Mouse (Mus musculus): Measurements from ENCODE around the gene Inhbe. TPM values are rescaled to one million over a fixed set of nuclear protein-coding genes. Genes with fewer than 3 reads are reported as not detected.

Inhbe gene
- polyA plus RNA-seq, 1 experiment from 2014 or later, result 0.07 TPM

- H3K27ac ChIP-seq (replicated peaks), result no peak overlapping the region
- H3K27me3 ChIP-seq, result no peaks in the 10 kb centered on the region
- ATAC-seq (ENCODE audit: insufficient number of reproducible peaks, low FRiP score, low TSS enrichment, low read depth), result no peak
- H3K4me2 ChIP-seq (replicated peaks), result no peak overlapping the region
- no peak overlapping the region for H3K4me3 ChIP-seq (replicated peaks)
- H3K9ac ChIP-seq, result no peak overlapping the region
- WGBS, result 73% methylated on average over 5 of the region's 5 CpGs
- no peaks in the 10 kb centered on the region for H3K9me3 ChIP-seq (replicated peaks)
- H3K36me3 ChIP-seq, result no peaks in the 10 kb centered on the region
- H3K4me1 ChIP-seq, result no peaks in the 10 kb centered on the region
These were observed 12.9 kb upstream of the Inhbe start for GRCm38 (mm10) chr10:127367116-127367515.

- H3K27ac ChIP-seq (replicated peaks), result no peak overlapping the region
- H3K4me1 ChIP-seq, result no peaks in the 10 kb centered on the region
- H3K4me2 ChIP-seq (replicated peaks), result no peak overlapping the region
- H3K36me3 ChIP-seq, result no peaks in the 10 kb centered on the region
- no peaks in the 10 kb centered on the region for H3K9me3 ChIP-seq (replicated peaks)
- H3K27me3 ChIP-seq, result no peaks in the 10 kb centered on the region
- ATAC-seq (ENCODE audit: insufficient number of reproducible peaks, low FRiP score, low TSS enrichment, low read depth), result no peak
- 85% methylated on average over 3 of the region's 3 CpGs for WGBS
- no peak overlapping the region for H3K9ac ChIP-seq
- H3K4me3 ChIP-seq (replicated peaks), result no peak overlapping the region
These were observed 6.5 kb upstream of the Inhbe start for GRCm38 (mm10) chr10:127360714-127361113.

DNA sequence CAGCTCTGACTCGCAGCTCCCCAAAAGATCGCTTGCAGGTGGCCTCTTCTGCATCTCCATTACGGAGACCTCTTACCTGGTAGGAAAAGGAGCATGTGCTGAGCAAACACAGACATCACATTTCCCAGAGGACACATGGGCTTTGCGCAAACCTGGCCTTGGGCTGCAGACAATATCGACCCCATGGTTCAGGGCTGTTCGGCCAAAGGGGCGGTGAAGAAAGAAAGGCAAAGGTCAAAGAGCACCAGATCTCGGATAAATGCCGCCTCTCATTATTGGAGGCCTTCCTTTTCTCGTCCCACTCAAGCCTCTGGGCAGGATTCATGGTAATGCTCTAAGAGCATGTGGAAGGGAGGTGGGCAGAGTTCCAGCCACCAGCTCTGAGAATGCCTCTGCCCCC is 1.1 kb upstream of the Inhbe start:
- WGBS, result 52% methylated on average over 10 of the region's 10 CpGs
- no peak overlapping the region for H3K4me3 ChIP-seq (replicated peaks)
- no peak overlapping the region for H3K9ac ChIP-seq
- H3K4me1 ChIP-seq, result no peaks in the 10 kb centered on the region
- no peak overlapping the region for H3K27ac ChIP-seq (replicated peaks)
- H3K27me3 ChIP-seq, result no peaks in the 10 kb centered on the region
- no peaks in the 10 kb centered on the region for H3K36me3 ChIP-seq
- no peak overlapping the region for H3K4me2 ChIP-seq (replicated peaks)
- no peak for ATAC-seq (ENCODE audit: insufficient number of reproducible peaks, low FRiP score, low TSS enrichment, low read depth)
- no peaks in the 10 kb centered on the region for H3K9me3 ChIP-seq (replicated peaks)

DNA sequence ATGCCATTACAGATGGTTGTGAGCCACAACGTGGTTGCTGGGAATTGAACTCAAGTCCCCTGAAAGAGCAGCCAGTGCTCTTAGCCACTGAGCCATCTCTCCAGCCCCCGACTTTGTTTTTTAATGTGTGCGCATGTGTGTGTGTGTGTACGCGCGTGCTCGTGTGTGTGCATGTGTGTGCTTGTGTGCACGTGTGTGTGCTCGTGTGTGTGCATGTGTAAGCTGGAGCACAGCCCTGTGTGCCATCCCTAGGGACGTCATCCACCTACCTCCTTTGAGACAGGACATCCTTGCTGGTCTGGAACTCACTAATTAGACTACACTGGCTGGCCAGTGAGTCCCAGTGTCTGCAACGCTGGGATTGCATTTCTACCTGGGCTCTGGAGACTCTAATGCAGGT is 1.4 kb downstream of the Inhbe start:
- no peaks in the 10 kb centered on the region for H3K9me3 ChIP-seq (replicated peaks)
- no peaks in the 10 kb centered on the region for H3K36me3 ChIP-seq
- no peak overlapping the region for H3K9ac ChIP-seq
- H3K4me1 ChIP-seq, result no peaks in the 10 kb centered on the region
- no peak overlapping the region for H3K4me3 ChIP-seq (replicated peaks)
- no peak overlapping the region for H3K4me2 ChIP-seq (replicated peaks)
- H3K27me3 ChIP-seq, result no peaks in the 10 kb centered on the region
- 86% methylated on average over 11 of the region's 11 CpGs for WGBS
- H3K27ac ChIP-seq (replicated peaks), result no peak overlapping the region
- no peak for ATAC-seq (ENCODE audit: insufficient number of reproducible peaks, low FRiP score, low TSS enrichment, low read depth)

GRCm38 (mm10) chr10:127352187-127352586 is 2.0 kb downstream of the Inhbe start:
- H3K4me3 ChIP-seq (replicated peaks), result no peak overlapping the region
- WGBS, result 87% methylated on average over 9 of the region's 9 CpGs
- no peak overlapping the region for H3K27ac ChIP-seq (replicated peaks)
- no peaks in the 10 kb centered on the region for H3K4me1 ChIP-seq
- H3K27me3 ChIP-seq, result no peaks in the 10 kb centered on the region
- ATAC-seq (ENCODE audit: insufficient number of reproducible peaks, low FRiP score, low TSS enrichment, low read depth), result no peak
- H3K36me3 ChIP-seq, result no peaks in the 10 kb centered on the region
- H3K4me2 ChIP-seq (replicated peaks), result no peak overlapping the region
- no peaks in the 10 kb centered on the region for H3K9me3 ChIP-seq (replicated peaks)
- no peak overlapping the region for H3K9ac ChIP-seq

- Histone ChIP-seq H3K27ac (replicated peaks) (no peak overlapping the region), H3K27me3 (no peaks in the 10 kb centered on the region), H3K9ac (no peak overlapping the region), H3K4me1 (no peaks in the 10 kb centered on the region), H3K9me3 (replicated peaks) (no peaks in the 10 kb centered on the region), H3K36me3 (no peaks in the 10 kb centered on the region), H3K4me3 (replicated peaks) (no peak overlapping the region), H3K4me2 (replicated peaks) (no peak overlapping the region)
- no peak for ATAC-seq (ENCODE audit: insufficient number of reproducible peaks, low FRiP score, low TSS enrichment, low read depth)
- WGBS, result 69% methylated on average over 8 of the region's 8 CpGs
These were observed 2.5 kb downstream of the Inhbe start for GRCm38 (mm10) chr10:127351719-127352118.

GRCm38 (mm10) chr10:127351285-127351595 is 3.0 kb downstream of the Inhbe start:
- WGBS, result 79% methylated on average over 8 of the region's 8 CpGs
- ATAC-seq (ENCODE audit: insufficient number of reproducible peaks, low FRiP score, low TSS enrichment, low read depth), result no peak
- H3K4me2 ChIP-seq (replicated peaks), result peak overlapping the region; percentile 46
- no peaks in the 10 kb centered on the region for H3K27me3 ChIP-seq
- no peak overlapping the region for H3K4me3 ChIP-seq (replicated peaks)
- no peak overlapping the region for H3K27ac ChIP-seq (replicated peaks)
- H3K9ac ChIP-seq, result 0 out of 2 replicates have a peak overlapping the region, but pooled peaks have one; percentile 13
- no peaks in the 10 kb centered on the region for H3K36me3 ChIP-seq
- no peaks in the 10 kb centered on the region for H3K9me3 ChIP-seq (replicated peaks)
- H3K4me1 ChIP-seq, result no peaks in the 10 kb centered on the region

DNA sequence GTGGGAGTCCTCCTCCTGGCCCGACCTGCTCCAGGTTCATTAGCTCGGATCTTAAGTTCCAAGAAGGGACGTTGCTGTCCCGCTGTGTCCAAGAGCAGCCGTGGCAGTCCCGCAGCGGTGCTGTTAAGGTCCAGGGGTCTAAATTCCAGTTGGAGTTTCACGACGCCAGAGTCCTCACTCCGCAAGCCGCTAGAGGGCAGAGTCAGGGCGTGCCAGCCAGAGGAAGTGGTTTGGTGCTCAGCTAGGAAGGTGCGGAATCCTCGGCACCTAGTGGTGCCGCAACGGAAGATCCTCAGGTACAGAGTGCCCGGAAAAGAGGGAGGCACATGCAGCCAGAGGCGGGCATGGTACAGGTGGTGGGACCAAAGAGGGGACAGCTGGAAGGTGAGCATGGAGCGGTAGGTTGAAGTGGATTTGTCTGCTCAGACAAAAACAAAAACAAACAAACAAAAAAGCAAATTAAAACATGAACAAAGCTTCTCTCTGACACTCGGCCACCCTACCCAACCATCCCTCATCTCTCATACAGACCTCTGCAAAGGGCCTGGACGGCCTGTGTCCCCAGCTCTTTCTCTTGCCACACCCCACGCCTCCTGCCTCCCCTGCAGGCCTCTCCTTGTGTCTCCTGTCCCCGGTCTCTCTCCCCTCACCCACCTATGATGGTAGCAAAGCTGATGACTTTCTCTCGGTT is 3.5 kb downstream of the Inhbe start:
- H3K9me3 ChIP-seq (replicated peaks), result no peaks in the 10 kb centered on the region
- ATAC-seq (ENCODE audit: insufficient number of reproducible peaks, low FRiP score, low TSS enrichment, low read depth), result peak; percentile 72; the same call in 1 of the 2 replicates
- H3K4me2 ChIP-seq (replicated peaks), result peak overlapping the region; percentile 46
- peak overlapping the region; percentile 34 for H3K4me3 ChIP-seq (replicated peaks)
- no peaks in the 10 kb centered on the region for H3K4me1 ChIP-seq
- WGBS, result 9% methylated on average over 24 of the region's 24 CpGs
- H3K27me3 ChIP-seq, result no peaks in the 10 kb centered on the region
- 0 out of 2 replicates have a peak overlapping the region, but pooled peaks have one; percentile 13 for H3K9ac ChIP-seq
- H3K36me3 ChIP-seq, result no peaks in the 10 kb centered on the region
- H3K27ac ChIP-seq (replicated peaks), result no peak overlapping the region

DNA sequence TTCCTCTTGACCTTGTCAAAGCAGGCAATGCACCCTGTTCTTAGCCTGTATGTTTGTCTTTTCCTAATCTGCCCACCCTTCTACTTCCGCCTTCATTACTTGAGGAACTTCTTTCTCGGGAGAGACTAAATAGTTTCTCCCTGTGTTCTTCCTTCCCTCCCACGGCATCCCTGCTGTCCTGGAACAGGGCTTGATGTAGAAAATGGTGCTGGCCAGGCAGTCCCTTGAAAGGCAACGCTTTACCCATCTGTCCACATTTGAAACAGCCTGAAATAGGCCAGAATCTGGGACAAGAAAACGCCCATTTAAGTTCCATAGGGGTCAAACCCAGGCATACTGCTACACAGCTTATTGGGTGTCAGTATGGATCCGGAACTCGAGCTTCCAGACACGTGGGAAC is 4.4 kb downstream of the Inhbe start:
- Histone ChIP-seq H3K36me3 (no peaks in the 10 kb centered on the region), H3K9ac (no peak overlapping the region)
- WGBS, result 76% methylated on average over 8 of the region's 8 CpGs

DNA sequence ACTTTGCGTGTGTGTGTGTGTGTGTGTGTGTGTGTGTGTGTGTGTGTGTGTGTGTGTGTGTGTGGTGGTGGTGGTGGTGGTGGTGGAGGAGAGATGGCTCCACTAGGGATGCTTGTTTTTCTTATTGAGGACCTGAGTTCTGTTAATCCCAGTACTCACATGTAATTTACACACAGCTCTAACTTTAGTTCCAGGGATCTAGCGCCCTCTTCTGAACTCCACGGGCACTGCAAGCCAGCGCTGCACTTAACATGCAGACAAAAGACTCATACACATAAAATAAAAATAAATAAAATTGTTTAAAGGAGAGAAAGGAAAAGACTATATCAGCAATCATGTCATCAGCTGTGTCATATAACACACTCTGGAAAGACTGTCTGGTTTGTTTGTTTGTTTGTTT is 5.3 kb downstream of the Inhbe start:
- H3K36me3 ChIP-seq, result no peaks in the 10 kb centered on the region
- no peak for ATAC-seq (ENCODE audit: insufficient number of reproducible peaks, low FRiP score, low TSS enrichment, low read depth)
- H3K9ac ChIP-seq, result no peak overlapping the region
- no peak overlapping the region for H3K4me2 ChIP-seq (replicated peaks)
- 58% methylated on average over 4 of the region's 4 CpGs for WGBS
- H3K27ac ChIP-seq (replicated peaks), result no peak overlapping the region
- H3K4me1 ChIP-seq, result no peaks in the 10 kb centered on the region
- H3K9me3 ChIP-seq (replicated peaks), result no peaks in the 10 kb centered on the region
- no peak overlapping the region for H3K4me3 ChIP-seq (replicated peaks)
- H3K27me3 ChIP-seq, result no peaks in the 10 kb centered on the region

More for the DNA sequence above, 4.4 kb downstream of the Inhbe start:
- no peaks in the 10 kb centered on the region for H3K9me3 ChIP-seq (replicated peaks)
- no peaks in the 10 kb centered on the region for H3K27me3 ChIP-seq
- no peak overlapping the region for H3K27ac ChIP-seq (replicated peaks)
- no peak overlapping the region for H3K4me2 ChIP-seq (replicated peaks)
- H3K4me1 ChIP-seq, result no peaks in the 10 kb centered on the region
- no peak overlapping the region for H3K4me3 ChIP-seq (replicated peaks)
- ATAC-seq (ENCODE audit: insufficient number of reproducible peaks, low FRiP score, low TSS enrichment, low read depth), result no peak

GRCm38 (mm10) chr10:127346173-127346572 is 8.0 kb downstream of the Inhbe start:
- Histone ChIP-seq H3K4me1 (peaks cover 6% of the 10 kb centered on the region), H3K4me2 (replicated peaks) (no peak overlapping the region), H3K9ac (no peak overlapping the region), H3K36me3 (no peaks in the 10 kb centered on the region), H3K9me3 (replicated peaks) (no peaks in the 10 kb centered on the region), H3K4me3 (replicated peaks) (no peak overlapping the region), H3K27ac (replicated peaks) (no peak overlapping the region), H3K27me3 (no peaks in the 10 kb centered on the region)
- 78% methylated on average over 3 of the region's 3 CpGs for WGBS
- no peak for ATAC-seq (ENCODE audit: insufficient number of reproducible peaks, low FRiP score, low TSS enrichment, low read depth)

- Histone ChIP-seq H3K27me3 (no peaks in the 10 kb centered on the region), H3K4me2 (replicated peaks) (no peak overlapping the region), H3K9ac (no peak overlapping the region), H3K4me1 (peaks cover 28% of the 10 kb centered on the region), H3K9me3 (replicated peaks) (no peaks in the 10 kb centered on the region), H3K4me3 (replicated peaks) (no peak overlapping the region), H3K27ac (replicated peaks) (no peak overlapping the region), H3K36me3 (no peaks in the 10 kb centered on the region)
- no peak for ATAC-seq (ENCODE audit: insufficient number of reproducible peaks, low FRiP score, low TSS enrichment, low read depth)
- WGBS, result 57% methylated on average over 3 of the region's 3 CpGs
These were observed 11.2 kb downstream of the Inhbe start for GRCm38 (mm10) chr10:127343029-127343428.

Measured in embryonic facial prominence, embryonic 15.5 days (tissue).